Mouse (Mus musculus) CH12.LX (cell line): ENCODE results near the gene Snx32.

Experiments
- CHD2 ChIP-seq: IDR thresholded peaks from 2 replicates; pipeline ENCODE4 v1.6.1; 2011; ENCODE audit warnings: low read length, improper control_type of control experiment
- EP300 ChIP-seq: IDR thresholded peaks from 2 replicates; pipeline ENCODE4 v1.6.1; 2011; ENCODE audit warnings: low read length, improper control_type of control experiment

- TF ChIP-seq EP300 (no peak), CHD2 (no peak)
Measured at GRCm38 (mm10) chr19:5530138-5530524, 19.8 kb upstream of the Snx32 start.
